Mouse (Mus musculus) embryonic facial prominence, embryonic 12.5 days (tissue): Measurements from ENCODE around the gene Tnfrsf13c. TPM values are rescaled to one million over a fixed set of nuclear protein-coding genes. Genes with fewer than 3 reads are reported as not detected.
"Not testable (repeated sequence)": the region's sequence is repeated elsewhere in the genome, so short reads cannot be mapped to it uniquely, and the experiment has no call there.

ENCODE experiments used
- ATAC-seq: fragments of 200-750 bp; cut with Nextera tagmentation; 2 replicates; pipeline ENCODE4 v1.8.0; 2017; ENCODE audit not compliant: insufficient number of reproducible peaks, insufficient read depth, low FRiP score, low TSS enrichment
- H3K27ac ChIP-seq: fragments of 300-500 bp; sonication (generic); 2 replicates; pipeline ENCODE4 v1.5.1; 2016; ENCODE audit warnings: mild to moderate bottlenecking
- H3K27me3 ChIP-seq: fragments of 300-500 bp; sonication (generic); 2 replicates; pipeline ENCODE4 v1.6.1; 2016; ENCODE audit warnings: mild to moderate bottlenecking, moderate library complexity
- H3K36me3 ChIP-seq: fragments of 300-500 bp; sonication (generic); 2 replicates; pipeline ENCODE4 v1.6.1; 2016; ENCODE audit warnings: mild to moderate bottlenecking
- H3K4me1 ChIP-seq: fragments of 300-500 bp; sonication (generic); 2 replicates; pipeline ENCODE4 v1.6.1; 2016
- H3K4me2 ChIP-seq: fragments of 300-500 bp; sonication (generic); replicated peaks from 2 replicates; pipeline ENCODE4 v1.6.1; 2016; ENCODE audit warnings: mild to moderate bottlenecking, moderate library complexity
- H3K4me3 ChIP-seq: fragments of 300-500 bp; sonication (generic); 2 replicates; pipeline ENCODE4 v1.5.1; 2016; ENCODE audit warnings: mild to moderate bottlenecking
- H3K9ac ChIP-seq: fragments of 300-500 bp; sonication (generic); 2 replicates; pipeline ENCODE4 v1.6.1; 2016; ENCODE audit warnings: mild to moderate bottlenecking, moderate library complexity
- H3K9me3 ChIP-seq: fragments of 300-500 bp; sonication (generic); 2 replicates; pipeline ENCODE4 v1.6.1; 2016; ENCODE audit warnings: mild to moderate bottlenecking, moderate library complexity
- WGBS: fragments of 180-500 bp; shearing (Covaris S2); methylation state at CpG from one replicate; pipeline ENCODE4 v1.1.7; 2016; 5-methylcytosine and 5-hydroxymethylcytosine counted together
- polyA plus RNA-seq: library from polyadenylated mRNA; unstranded; fragments of >200 nt; fragmentation: Nextera tagmentation; extraction: Ambion mirVana; gene quantifications from 2 replicates; pipeline ENCODE4 v1.2.1, GENCODE M21; 2016

Tnfrsf13c gene
- polyA plus RNA-seq, 1 experiment from 2014 or later, result 0.13 TPM

- peaks cover 9% of the 10 kb centered on the region for H3K4me1 ChIP-seq
- H3K27ac ChIP-seq, result no peak overlapping the region
- H3K4me3 ChIP-seq, result no peak overlapping the region
- no peak for ATAC-seq
- no peaks in the 10 kb centered on the region for H3K36me3 ChIP-seq
- no peak overlapping the region for H3K9ac ChIP-seq
- H3K9me3 ChIP-seq, result no peaks in the 10 kb centered on the region
- H3K4me2 ChIP-seq, result no peak overlapping the region
- 80% methylated on average over 3 of the region's 3 CpGs for whole genome bisulfite sequencing
- no peaks in the 10 kb centered on the region for H3K27me3 ChIP-seq
These were observed 23.1 kb upstream of the Tnfrsf13c start for GRCm38 (mm10) chr15:82247131-82247776.

GRCm38 (mm10) chr15:82244805-82245161, 20.6 kb upstream of the Tnfrsf13c start:
- H3K4me3 ChIP-seq, result peak overlapping the region; percentile 70
- H3K4me1 ChIP-seq, H3K36me3 ChIP-seq, ATAC-seq, H3K27me3 ChIP-seq, H3K9me3 ChIP-seq: not testable (repeated sequence)
- H3K27ac ChIP-seq, result peak overlapping the region; percentile 85
- H3K4me2 ChIP-seq, result peak overlapping the region; percentile 85
- H3K9ac ChIP-seq, result peak overlapping the region; percentile 60
- WGBS, result 21% methylated on average over 9 of the region's 9 CpGs

- Histone ChIP-seq H3K9me3 (no peaks in the 10 kb centered on the region), H3K27ac (peak within 1 kb of the TSS; percentile 85), H3K4me1 (peaks cover 9% of the 10 kb centered on the region), H3K27me3 (no peaks in the 10 kb centered on the region), H3K9ac (peak within 1 kb of the TSS; percentile 63), H3K36me3 (peaks cover under 1% of the 10 kb centered on the region; the same call in 1 of the 2 replicates), H3K4me2 (peak within 1 kb of the TSS; percentile 85), H3K4me3 (peak within 1 kb of the TSS; percentile 70)
- under 1% methylated on average over 65 of the region's 65 CpGs for WGBS
- ATAC-seq, result peak; percentile 88
These were observed 20.1 kb upstream of the Tnfrsf13c start, which contains the start of gene Cenpm for GRCm38 (mm10) chr15:82244115-82244804. Gene Cenpm, minus strand, starts transcription at chr15:82244748.

- peak overlapping the region; percentile 70 for H3K4me3 ChIP-seq
- peak overlapping the region; percentile 63 for H3K9ac ChIP-seq
- H3K9me3 ChIP-seq, result no peaks in the 10 kb centered on the region
- 7% methylated on average over 12 of the region's 12 CpGs for WGBS
- no peaks in the 10 kb centered on the region for H3K27me3 ChIP-seq
- H3K4me2 ChIP-seq, result peak overlapping the region; percentile 85
- no peak for ATAC-seq
- peaks cover 5% of the 10 kb centered on the region; the same call in 1 of the 2 replicates for H3K36me3 ChIP-seq
- peaks cover 9% of the 10 kb centered on the region for H3K4me1 ChIP-seq
- peak overlapping the region; percentile 47; the same call in 1 of the 2 replicates for H3K27ac ChIP-seq
These were observed 19.6 kb upstream of the Tnfrsf13c start for GRCm38 (mm10) chr15:82243742-82244114.

- peak overlapping the region; percentile 85 for H3K4me2 ChIP-seq
- no peak overlapping the region for H3K27ac ChIP-seq
- no peaks in the 10 kb centered on the region for H3K27me3 ChIP-seq
- H3K9me3 ChIP-seq, result no peaks in the 10 kb centered on the region
- peak overlapping the region; percentile 70 for H3K4me3 ChIP-seq
- no peak for ATAC-seq
- H3K4me1 ChIP-seq, result peaks cover 9% of the 10 kb centered on the region
- H3K36me3 ChIP-seq, result peaks cover 9% of the 10 kb centered on the region; the same call in 1 of the 2 replicates
- peak overlapping the region; percentile 63 for H3K9ac ChIP-seq
- 75% methylated on average over 3 of the region's 3 CpGs for WGBS
These were observed 19.1 kb upstream of the Tnfrsf13c start for GRCm38 (mm10) chr15:82243311-82243710.

- Histone ChIP-seq H3K27me3 (no peaks in the 10 kb centered on the region), H3K4me3 (no peak overlapping the region), H3K36me3 (peaks cover 19% of the 10 kb centered on the region; the same call in 1 of the 2 replicates), H3K9me3 (no peaks in the 10 kb centered on the region), H3K4me1 (no peaks in the 10 kb centered on the region), H3K27ac (no peak overlapping the region), H3K4me2 (no peak overlapping the region), H3K9ac (no peak overlapping the region)
- WGBS, result 14% methylated on average over 5 of the region's 5 CpGs
- ATAC-seq, result peak; percentile 72
These were observed 12.4 kb upstream of the Tnfrsf13c start for GRCm38 (mm10) chr15:82236565-82236964.

- H3K36me3 ChIP-seq, result peaks cover 19% of the 10 kb centered on the region; the same call in 1 of the 2 replicates
- no peaks in the 10 kb centered on the region for H3K27me3 ChIP-seq
- H3K4me1 ChIP-seq, result no peaks in the 10 kb centered on the region
- no peak overlapping the region for H3K4me2 ChIP-seq
- no peak overlapping the region for H3K9ac ChIP-seq
- no peaks in the 10 kb centered on the region for H3K9me3 ChIP-seq
- WGBS, result 71% methylated on average over 10 of the region's 10 CpGs
- no peak overlapping the region for H3K4me3 ChIP-seq
- no peak overlapping the region for H3K27ac ChIP-seq
- ATAC-seq, result no peak
These were observed 11.5 kb upstream of the Tnfrsf13c start for GRCm38 (mm10) chr15:82235661-82236060.

- Histone ChIP-seq H3K27ac (no peak overlapping the region), H3K9me3 (no peaks in the 10 kb centered on the region), H3K4me2 (no peak overlapping the region), H3K4me1 (0 out of 2 replicates have a peak, but pooled peaks cover 4% of the 10 kb centered on the region), H3K9ac (no peak overlapping the region), H3K27me3 (no peaks in the 10 kb centered on the region), H3K4me3 (no peak overlapping the region), H3K36me3 (0 out of 2 replicates have a peak, but pooled peaks cover 4% of the 10 kb centered on the region)
- ATAC-seq, result no peak
- 70% methylated on average over 4 of the region's 4 CpGs for WGBS
These were observed 8.5 kb upstream of the Tnfrsf13c start for GRCm38 (mm10) chr15:82232651-82233050.

GRCm38 (mm10) chr15:82231591-82232378, 7.6 kb upstream of the Tnfrsf13c start:
- H3K27ac ChIP-seq, result no peak overlapping the region
- no peaks in the 10 kb centered on the region for H3K27me3 ChIP-seq
- H3K4me2 ChIP-seq, result no peak overlapping the region
- H3K9me3 ChIP-seq, result no peaks in the 10 kb centered on the region
- H3K36me3 ChIP-seq, result 0 out of 2 replicates have a peak, but pooled peaks cover 4% of the 10 kb centered on the region
- no peak for ATAC-seq
- no peak overlapping the region for H3K4me3 ChIP-seq
- H3K4me1 ChIP-seq, result 0 out of 2 replicates have a peak, but pooled peaks cover 4% of the 10 kb centered on the region
- no peak overlapping the region for H3K9ac ChIP-seq
- WGBS, result 68% methylated on average over 11 of the region's 11 CpGs

GRCm38 (mm10) chr15:82231100-82231499, 6.9 kb upstream of the Tnfrsf13c start:
- H3K4me2 ChIP-seq, result no peak overlapping the region
- ATAC-seq, result no peak
- 76% methylated on average over 4 of the region's 4 CpGs for WGBS

GRCm38 (mm10) chr15:82230098-82230611, 6.0 kb upstream of the Tnfrsf13c start:
- H3K4me1 ChIP-seq, result 0 out of 2 replicates have a peak, but pooled peaks cover 4% of the 10 kb centered on the region
- 71% methylated on average over 6 of the region's 6 CpGs for WGBS
- H3K4me2 ChIP-seq, result no peak overlapping the region
- no peaks in the 10 kb centered on the region for H3K9me3 ChIP-seq
- H3K27me3 ChIP-seq, result peaks cover 10% of the 10 kb centered on the region
- no peak overlapping the region for H3K4me3 ChIP-seq
- ATAC-seq, result no peak
- no peak overlapping the region for H3K27ac ChIP-seq
- H3K9ac ChIP-seq, result no peak overlapping the region
- H3K36me3 ChIP-seq, result 0 out of 2 replicates have a peak, but pooled peaks cover 4% of the 10 kb centered on the region

More at GRCm38 (mm10) chr15:82231100-82231499, 6.9 kb upstream of the Tnfrsf13c start:
- Histone ChIP-seq H3K9ac (no peak overlapping the region), H3K36me3 (0 out of 2 replicates have a peak, but pooled peaks cover 4% of the 10 kb centered on the region), H3K4me3 (no peak overlapping the region), H3K4me1 (0 out of 2 replicates have a peak, but pooled peaks cover 4% of the 10 kb centered on the region), H3K9me3 (no peaks in the 10 kb centered on the region), H3K27ac (no peak overlapping the region), H3K27me3 (0 out of 2 replicates have a peak, but pooled peaks cover under 1% of the 10 kb centered on the region)
